Comparison of ENCODE assay signal across 8 mouse cellular contexts in the genomic region with DNA sequence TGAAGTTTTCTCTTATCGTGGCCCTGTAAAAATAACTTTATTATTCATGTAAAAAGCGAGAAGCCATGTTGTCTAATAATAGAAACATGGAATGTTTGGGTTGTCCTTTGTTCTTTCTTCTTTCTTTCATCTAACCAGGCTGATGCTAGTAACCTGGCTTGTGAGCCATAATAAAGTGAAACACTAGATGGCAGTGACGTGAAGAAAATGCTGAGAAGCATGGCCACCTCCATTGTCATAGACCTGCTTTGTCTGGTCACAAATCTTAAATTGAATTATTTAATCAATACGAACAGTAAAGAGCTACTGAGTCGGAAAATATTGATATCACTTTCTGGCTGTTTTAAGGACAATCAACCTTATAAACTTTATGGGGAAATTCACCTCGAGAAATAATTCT.
A peak's percentile ranks its signal among the peaks of the same experiment; 100 is the strongest.
DNase-seq lines count a peak whose midpoint lies in the region; ATAC-seq and TF ChIP-seq lines count a peak whose summit lies in the region.

No protein-coding gene starts in this region.

- no peak for DNase-seq in liver, embryonic 14.5 days (ENCODE audit: low read depth in 3 of 3, low spot score in 3 of 3)
- peak; percentile 7 to 36 for DNase-seq in adrenal gland, postnatal 36 days
- DNase-seq in kidney, postnatal 14 days: peak; percentile 51
- peak; percentile 76 for DNase-seq in mesoderm, embryonic 11.5 days (ENCODE audit: low read depth, low spot score)
- DNase-seq in c-Kit-positive CD71-positive TER-119-positive erythroid progenitor cells, embryonic 14.5 days (ENCODE audit: low spot score): no peak
- DNase-seq in ovary, postnatal 10 days (ENCODE audit: low spot score): no peak

- H3K27ac ChIP-seq in liver, embryonic 14.5 days: no peak overlapping the region
- H3K27ac ChIP-seq in liver, embryonic 12.5 days: no peak overlapping the region
- H3K27ac ChIP-seq in forebrain, embryonic 12.5 days: no peak overlapping the region

- no peak for TF ChIP-seq EP300 in liver, embryonic 14.5 days (IDR thresholded peaks at IDR 0.05; ENCODE audit: low read depth)

- WGBS in liver, embryonic 14.5 days (ENCODE audit: insufficient replicate concordance): 22% methylated on average over 6 of the region's 6 CpGs
- 26% methylated on average over 6 of the region's 6 CpGs for WGBS in liver, embryonic 12.5 days (ENCODE audit: insufficient replicate concordance)
- WGBS in forebrain, embryonic 12.5 days: 30% methylated on average over 6 of the region's 6 CpGs

- H3K4me3 ChIP-seq in liver, embryonic 14.5 days (ENCODE audit: insufficient read depth in 1 of 2, low read depth in 2 of 2, low read length in 2 of 2): no peak overlapping the region
- H3K4me3 ChIP-seq in liver, embryonic 12.5 days: no peak overlapping the region
- no peak overlapping the region for H3K4me3 ChIP-seq in forebrain, embryonic 12.5 days (replicated peaks)

- ATAC-seq in liver, embryonic 14.5 days (ENCODE audit: insufficient read depth): no peak
- no peak for ATAC-seq in liver, embryonic 12.5 days
- peak; percentile 82 for ATAC-seq in forebrain, embryonic 12.5 days (ENCODE audit: low FRiP score)

- H3K36me3 ChIP-seq in liver, embryonic 14.5 days (replicated peaks; ENCODE audit: control insufficient read depth, insufficient read depth, low read depth): no peaks in the 10 kb centered on the region
- no peaks in the 10 kb centered on the region for H3K36me3 ChIP-seq in liver, embryonic 12.5 days
- no peaks in the 10 kb centered on the region for H3K36me3 ChIP-seq in forebrain, embryonic 12.5 days (replicated peaks)

- no peak overlapping the region for H3K9ac ChIP-seq in liver, embryonic 14.5 days (replicated peaks)
- H3K9ac ChIP-seq in liver, embryonic 12.5 days: no peak overlapping the region
- H3K9ac ChIP-seq in forebrain, embryonic 12.5 days: no peak overlapping the region

- H3K4me1 ChIP-seq in liver, embryonic 14.5 days (replicated peaks; ENCODE audit: control insufficient read depth in 2 of 2, insufficient read depth in 2 of 2, low read length in 1 of 2): no peaks in the 10 kb centered on the region
- H3K4me1 ChIP-seq in liver, embryonic 12.5 days: no peaks in the 10 kb centered on the region
- H3K4me1 ChIP-seq in forebrain, embryonic 12.5 days: peaks cover 11% of the 10 kb centered on the region

- no peak overlapping the region for H3K4me2 ChIP-seq in liver, embryonic 14.5 days (ENCODE audit: low read depth)
- no peak overlapping the region for H3K4me2 ChIP-seq in liver, embryonic 12.5 days
- no peak overlapping the region for H3K4me2 ChIP-seq in forebrain, embryonic 12.5 days

- peak; percentile 17; the same call in 1 of the 2 replicates for TF ChIP-seq CTCF in liver, embryonic 14.5 days (IDR thresholded peaks at IDR 0.05; ENCODE audit: low read depth)

- H3K9me3 ChIP-seq in liver, embryonic 14.5 days (ENCODE audit: control insufficient read depth, low read length): no peaks in the 10 kb centered on the region
- H3K9me3 ChIP-seq in liver, embryonic 12.5 days (replicated peaks): no peaks in the 10 kb centered on the region
- H3K9me3 ChIP-seq in forebrain, embryonic 12.5 days: no peaks in the 10 kb centered on the region

- no peaks in the 10 kb centered on the region for H3K27me3 ChIP-seq in liver, embryonic 14.5 days (ENCODE audit: control insufficient read depth, insufficient read depth, low read length)
- H3K27me3 ChIP-seq in liver, embryonic 12.5 days (replicated peaks): no peaks in the 10 kb centered on the region
- no peaks in the 10 kb centered on the region for H3K27me3 ChIP-seq in forebrain, embryonic 12.5 days

Comparison
In these comparisons a context has a peak if more than half of its experiments do, and no peak if none do; other contexts are left out.
1. DNase-seq: peak in adrenal gland, postnatal 36 days (2 of 2), kidney, postnatal 14 days (single experiment) and mesoderm, embryonic 11.5 days (single experiment); none in liver, embryonic 14.5 days (0 of 3), c-Kit-positive CD71-positive TER-119-positive erythroid progenitor cells, embryonic 14.5 days (single experiment) and ovary, postnatal 10 days (single experiment).